Mouse (Mus musculus) spleen, adult 12 weeks (tissue): ENCODE results near the gene Rc3h1.
"Not testable (repeated sequence)": the region's sequence is repeated elsewhere in the genome, so short reads cannot be mapped to it uniquely, and the experiment has no call there.

Source experiments
- DNase-seq: peaks from one replicate; pipeline ENCODE4 v3.0.0; 2022; ENCODE audit warnings: low spot score

The Rc3h1 gene

DNA sequence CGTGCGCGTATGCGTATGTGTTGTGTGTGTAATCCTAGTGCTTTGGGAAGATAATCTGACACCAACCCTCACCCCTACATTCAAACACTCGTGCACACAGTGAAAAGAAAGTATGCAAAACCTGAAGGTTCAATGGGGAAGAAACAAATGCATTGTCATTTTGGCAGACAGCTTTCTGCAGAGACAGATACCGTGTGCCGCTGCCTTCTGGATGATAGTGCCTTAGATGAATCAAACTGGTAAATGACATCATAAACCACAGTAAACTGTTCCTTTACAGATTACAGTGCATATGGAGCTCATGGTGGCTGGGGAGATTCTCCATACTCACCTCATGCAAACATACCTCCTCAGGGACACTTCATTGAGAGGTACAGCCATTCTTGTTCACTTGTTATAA, 57.0 kb downstream of the Rc3h1 start:
- no peak for DNase-seq

DNA sequence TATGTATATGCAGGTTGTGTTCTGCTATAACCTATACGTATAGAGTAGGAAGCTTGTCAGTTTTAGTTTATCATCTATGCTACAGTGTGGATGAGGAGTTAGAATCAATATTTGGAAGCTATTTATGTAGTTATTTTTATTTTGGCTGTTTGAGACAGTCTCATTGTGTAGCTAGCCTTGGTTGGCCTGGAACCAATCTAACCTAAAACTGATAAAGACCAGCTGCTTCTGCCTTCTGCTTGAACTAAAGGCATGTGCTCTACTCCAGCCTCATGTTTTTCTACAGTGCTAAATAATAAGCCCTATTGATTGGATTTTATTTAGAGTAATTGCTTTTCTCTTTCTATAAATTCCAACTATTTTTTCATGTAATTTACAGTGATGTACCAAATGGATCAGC, 61.0 kb downstream of the Rc3h1 start:
- no peak for DNase-seq

DNA sequence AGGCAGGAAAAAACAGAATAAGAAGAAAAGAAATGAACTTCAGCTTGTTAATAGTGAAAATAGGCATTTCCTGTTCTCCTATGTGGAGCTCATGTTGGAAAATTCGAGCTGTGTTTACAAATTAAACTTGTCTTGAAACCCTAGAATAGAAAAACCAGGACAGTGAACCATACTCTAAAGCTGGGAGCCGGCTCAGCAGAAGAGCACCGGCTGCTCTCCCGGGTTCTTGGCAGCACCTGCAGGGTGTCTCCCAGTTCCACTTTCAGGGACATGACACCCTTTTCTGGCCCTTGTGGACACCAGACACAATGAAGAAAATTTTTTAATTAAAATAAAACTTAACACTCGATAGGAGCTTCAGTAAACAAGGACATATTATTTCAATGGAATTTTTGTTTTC, 62.4 kb downstream of the Rc3h1 start:
- no peak for DNase-seq

DNA sequence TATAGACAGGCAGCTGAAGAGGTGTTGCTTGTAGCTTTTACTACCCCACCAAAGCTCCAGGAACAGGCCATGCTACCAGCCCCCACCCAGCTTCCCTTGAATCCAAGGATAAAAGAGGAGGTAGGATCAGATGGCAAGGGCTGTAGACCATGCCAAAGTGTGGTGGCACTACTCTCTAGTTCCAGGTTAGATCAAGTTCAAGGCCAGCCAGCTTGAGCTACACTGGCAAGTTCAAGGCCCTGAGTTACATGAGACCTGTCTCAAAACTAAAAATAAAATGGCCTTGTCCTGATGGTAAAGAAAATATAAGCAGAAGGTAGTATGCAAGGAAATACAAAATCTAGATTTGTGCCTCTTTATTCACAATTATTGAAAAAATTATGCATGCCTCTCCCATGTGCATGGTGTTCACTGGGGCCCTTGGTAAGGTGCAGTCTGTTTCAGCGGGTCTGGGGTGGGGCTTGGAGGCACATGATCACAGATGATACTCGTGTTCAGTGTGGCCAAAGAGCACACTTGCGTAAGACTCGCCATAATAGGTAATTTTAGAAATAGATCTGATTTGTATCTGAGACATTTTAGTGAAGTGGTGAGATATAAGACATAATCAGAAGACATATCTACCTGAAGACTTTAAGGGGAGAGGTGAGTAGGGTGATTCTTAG, 72.0 kb downstream of the Rc3h1 start, which contains the start of gene Serpinc1:
Gene Serpinc1, plus strand, starts transcription at position 515 of the 665 bp plus-strand sequence.
- no peak for DNase-seq

DNA sequence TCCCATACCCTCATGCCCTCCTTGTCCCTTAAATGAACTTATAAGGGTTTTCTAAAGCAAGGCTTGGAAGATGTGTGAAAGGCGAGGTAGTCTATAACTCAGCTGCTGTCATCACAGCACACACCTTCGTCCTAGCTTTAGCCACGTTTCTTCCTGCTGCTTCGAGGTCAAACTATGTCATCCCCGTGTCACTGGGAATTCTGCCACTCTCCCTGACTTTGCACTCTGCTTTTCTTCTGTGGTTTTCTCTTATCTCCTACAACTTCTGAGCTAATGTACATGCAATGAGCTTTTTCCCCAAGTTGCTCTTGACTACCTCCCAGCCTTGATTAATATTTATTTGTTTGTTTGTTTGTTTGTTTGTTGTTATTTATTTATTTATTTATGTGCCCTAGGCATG, 73.8 kb downstream of the Rc3h1 start:
- DNase-seq, result no peak

DNA sequence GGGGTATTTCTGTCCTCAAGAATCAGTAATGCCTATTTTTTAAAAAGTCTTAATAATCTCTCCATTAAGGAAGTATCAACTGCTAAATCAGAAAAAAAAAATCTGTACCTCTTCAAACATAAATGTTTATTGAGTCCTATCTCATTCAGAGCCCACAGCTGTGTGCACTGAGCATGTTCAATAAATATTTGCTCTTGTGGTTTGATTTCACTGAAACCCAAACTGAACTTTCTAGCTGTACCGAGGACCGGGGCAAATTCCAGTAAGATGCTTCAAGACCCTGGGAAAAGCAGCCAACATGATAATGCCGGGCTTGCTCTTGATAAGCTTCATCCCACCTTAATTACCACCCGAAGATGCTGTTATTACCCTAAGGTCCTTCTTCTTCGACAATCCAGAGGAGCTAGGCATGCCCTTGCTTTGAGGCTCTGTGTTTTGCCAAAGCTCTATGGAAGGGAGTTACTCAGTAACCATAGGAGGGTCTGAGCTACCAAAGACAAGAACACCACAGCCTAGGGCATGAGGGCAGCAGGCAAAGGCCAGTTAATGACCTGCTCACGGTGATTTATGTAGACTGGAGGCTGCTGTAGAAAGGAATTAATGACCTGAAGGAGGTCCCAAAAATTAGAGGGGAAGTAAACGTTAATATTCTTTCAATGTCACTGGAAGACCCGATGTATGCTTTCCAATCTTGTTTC, 74.5 kb downstream of the Rc3h1 start:
- no peak for DNase-seq

DNA sequence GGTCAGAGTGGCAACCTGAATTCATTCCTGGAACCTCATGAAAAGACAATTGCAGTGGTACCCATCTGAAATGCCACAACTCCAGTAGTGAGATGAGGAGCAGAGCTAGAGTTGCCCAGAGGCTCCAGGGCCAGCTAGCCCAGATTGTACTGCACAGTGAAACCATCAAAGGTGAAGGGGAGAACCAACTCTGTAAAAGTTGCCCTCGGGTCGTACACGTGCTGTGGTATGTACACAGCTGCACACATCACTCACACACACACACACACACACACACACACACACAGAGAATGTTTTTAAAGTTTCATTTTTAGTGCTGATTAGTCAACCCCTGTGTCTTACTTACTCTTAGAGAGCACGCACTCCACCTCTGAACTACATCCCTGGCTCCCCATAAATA, 75.1 kb downstream of the Rc3h1 start:
- DNase-seq, result no peak

DNA sequence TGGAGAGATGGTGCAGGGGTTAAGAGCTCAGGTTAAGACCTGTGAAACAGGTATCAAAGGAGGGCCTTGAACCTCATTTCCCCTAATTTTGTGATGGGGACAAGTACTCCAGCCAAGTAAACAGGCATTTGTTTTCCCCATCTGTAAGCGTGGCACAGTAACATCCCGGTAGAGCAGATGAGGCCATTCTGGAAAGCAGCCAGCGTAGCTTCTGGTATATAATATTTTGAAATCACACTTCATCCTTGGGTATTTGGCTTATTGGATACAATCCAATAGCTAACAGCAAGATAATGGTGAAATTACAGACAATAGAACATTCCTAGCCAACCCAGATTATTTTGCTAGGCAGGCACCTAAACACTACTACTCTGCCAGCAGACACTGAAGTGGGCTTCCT, 76.7 kb downstream of the Rc3h1 start:
- DNase-seq, result no peak

DNA sequence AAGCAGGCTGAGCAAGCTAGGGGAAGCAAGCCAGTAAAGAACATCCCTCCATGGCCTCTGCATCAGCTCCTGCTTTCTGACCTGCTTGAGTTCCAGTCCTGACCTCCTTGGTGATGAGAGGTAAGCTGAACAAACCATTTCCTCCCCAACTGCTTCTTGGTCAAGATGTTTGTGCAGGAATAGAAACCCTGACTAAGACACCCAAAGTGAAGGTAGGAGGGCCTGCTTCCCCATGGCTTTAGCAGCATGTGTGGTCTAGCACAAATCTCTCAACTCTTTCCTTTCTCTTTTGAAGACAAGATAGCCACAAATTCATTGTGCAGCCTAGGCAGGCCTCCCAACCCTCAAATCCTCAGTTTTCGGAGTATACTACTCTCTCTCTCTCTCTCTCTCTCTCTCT, 78.5 kb downstream of the Rc3h1 start:
- DNase-seq, result not testable (repeated sequence)

DNA sequence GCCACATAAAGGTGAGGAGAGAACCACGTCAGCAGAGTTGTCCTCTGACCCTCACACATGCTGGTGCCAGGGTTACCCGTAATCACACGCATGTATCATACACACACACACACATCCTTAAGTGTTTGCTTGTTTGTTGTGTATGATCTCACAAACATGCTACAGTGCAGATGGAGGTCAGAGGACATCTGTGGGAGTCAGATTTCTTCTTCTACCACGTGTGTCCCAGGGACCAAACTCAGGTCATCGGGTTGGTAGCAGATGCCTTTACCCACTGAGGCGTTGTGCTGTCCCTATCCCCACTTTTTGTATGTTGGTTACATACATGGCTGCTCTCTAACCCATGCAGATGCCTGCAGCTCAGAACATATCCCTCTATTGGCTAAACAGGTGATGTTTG, 79.3 kb downstream of the Rc3h1 start:
- no peak for DNase-seq

DNA sequence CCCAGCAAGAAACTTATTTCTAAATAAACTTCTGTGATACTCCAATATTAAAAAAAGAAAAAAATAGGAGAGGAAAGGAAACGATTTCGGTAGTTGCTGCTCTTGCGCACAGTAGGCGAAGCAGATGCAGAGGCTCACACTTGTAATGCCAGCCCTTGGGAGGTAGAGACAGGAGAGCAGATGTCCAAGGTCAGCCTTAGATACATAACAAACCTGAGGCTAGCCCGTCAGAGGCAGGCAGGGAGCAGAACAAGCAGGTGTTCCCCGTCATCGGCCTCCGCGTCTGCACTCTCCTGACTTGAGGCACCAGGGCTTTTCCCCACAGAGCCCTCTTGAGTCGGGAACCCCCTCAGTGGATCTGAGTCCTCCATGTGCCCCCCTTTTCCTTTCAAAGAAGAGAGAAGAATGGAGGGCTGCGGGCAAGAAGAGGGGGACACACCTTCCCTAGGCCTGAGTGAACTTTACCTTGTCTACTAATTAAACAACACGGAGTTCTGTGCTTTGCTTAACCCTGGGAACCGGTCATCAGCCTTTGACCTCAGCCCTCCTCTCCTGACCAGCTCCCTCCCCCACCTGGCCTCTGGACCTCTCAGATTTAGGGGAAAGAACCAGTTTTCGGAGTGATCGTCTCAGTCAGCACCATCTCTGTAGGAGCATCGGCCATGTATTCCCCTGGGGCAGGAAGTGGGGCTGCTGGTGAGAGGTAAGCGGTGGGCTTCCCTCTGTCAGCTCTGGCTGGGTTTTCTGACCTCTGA, 80.8 kb downstream of the Rc3h1 start:
- no peak for DNase-seq

DNA sequence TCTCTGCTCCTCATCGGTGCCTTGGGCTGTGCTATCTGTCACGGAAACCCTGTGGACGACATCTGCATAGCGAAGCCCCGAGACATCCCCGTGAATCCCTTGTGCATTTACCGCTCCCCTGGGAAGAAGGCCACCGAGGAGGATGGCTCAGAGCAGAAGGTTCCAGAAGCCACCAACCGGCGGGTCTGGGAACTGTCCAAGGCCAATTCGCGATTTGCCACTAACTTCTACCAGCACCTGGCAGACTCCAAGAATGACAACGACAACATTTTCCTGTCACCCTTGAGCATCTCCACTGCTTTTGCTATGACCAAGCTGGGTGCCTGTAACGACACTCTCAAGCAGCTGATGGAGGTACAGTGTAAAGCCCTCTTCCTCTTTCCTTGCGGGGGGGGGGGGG, 83.2 kb downstream of the Rc3h1 start:
- no peak for DNase-seq

DNA sequence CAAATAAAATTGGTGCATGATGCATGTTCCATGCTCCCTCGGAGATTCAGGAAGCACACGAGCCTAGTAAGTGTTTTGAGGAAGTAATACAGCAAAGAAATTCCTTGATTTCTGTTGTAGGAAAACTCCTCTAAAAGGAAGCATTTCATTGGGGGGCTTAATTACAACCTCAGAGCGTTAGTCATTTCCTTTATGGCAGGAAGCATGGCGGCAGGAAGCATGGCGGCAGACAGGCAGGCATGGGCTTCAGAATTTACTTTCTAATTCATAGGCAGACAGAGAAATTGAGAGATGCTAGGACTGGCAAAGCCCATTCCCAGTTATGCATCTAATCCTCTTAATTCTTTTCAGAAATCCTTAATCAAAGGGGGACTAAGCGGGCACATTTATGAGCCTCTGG, 87.6 kb downstream of the Rc3h1 start:
- DNase-seq, result no peak

DNA sequence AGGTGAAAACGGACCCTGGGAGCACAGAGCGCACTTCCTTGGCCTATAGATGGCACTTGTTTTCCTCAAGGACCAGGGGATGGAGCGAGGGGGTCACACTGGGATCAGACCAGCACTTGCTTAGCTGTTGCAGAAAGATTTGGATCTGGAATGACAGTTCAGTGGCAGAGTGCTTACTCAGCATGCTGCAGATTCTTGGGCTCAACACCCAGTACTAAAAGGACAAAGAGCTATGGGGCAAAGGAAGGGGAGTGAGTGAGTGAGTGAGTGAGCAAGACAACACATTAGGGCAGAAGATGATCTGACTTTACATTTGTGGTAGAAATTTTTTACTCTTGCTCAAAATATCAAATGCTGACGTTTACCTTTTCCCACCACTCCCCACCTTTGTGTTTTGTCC, 98.7 kb downstream of the Rc3h1 start:
- DNase-seq, result no peak

DNA sequence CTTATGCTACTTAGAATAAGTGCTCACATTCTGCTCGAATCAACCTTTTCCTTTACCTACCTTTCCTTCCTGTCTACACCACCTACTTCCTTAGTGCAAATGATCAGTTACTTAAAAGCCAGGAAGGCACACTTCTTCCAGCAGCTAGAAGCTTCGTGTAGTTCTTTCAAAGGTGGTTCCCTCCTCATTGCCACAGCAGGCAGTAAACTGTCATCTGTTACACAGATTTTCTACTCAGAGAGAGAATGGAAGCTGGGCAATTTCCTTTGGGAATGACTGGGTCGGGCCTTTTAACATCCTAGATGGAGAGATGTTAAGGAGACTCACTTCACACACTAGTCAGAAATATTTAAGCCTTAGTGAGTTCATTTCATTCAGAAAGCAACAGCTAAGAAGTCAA, 99.3 kb downstream of the Rc3h1 start:
- DNase-seq, result no peak

DNA sequence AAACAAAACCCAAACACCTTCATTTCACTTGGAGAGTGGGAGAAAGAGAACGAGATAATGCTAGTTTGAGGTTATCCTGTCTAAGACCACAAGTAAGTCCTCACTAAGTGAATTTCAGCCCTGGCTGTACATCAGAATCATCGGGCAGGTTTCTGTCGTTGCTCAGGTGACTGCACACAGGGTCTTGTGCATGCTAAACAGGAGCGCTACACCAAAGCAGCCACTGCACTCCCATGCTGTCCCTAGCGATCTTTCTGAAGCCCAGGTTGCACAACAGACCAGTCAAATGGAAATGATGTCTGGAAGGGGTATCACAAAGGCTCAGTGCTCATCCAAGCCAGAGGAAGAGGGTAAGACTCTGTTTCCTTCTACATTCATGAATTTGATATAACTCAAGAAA, 100.3 kb downstream of the Rc3h1 start:
- DNase-seq, result no peak

DNA sequence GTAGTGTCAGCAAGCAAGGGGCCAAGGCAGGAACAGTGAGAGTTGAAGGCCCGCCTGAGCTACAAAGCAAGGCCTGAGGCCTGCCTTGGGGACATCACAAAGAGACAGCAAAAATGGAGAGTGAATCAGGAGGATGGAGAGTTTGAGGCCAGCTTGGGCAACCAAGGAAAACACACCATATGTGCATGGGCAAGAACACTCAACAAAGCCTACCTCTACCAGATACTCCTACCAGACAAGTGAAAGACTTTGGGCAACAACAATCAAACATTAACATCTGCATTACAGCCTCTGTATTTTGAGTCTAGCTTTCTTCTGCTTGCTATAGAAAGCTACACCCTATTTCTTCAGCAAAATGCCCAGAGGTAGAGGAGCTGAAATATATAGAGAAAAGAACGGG, 101.8 kb downstream of the Rc3h1 start:
- no peak for DNase-seq

DNA sequence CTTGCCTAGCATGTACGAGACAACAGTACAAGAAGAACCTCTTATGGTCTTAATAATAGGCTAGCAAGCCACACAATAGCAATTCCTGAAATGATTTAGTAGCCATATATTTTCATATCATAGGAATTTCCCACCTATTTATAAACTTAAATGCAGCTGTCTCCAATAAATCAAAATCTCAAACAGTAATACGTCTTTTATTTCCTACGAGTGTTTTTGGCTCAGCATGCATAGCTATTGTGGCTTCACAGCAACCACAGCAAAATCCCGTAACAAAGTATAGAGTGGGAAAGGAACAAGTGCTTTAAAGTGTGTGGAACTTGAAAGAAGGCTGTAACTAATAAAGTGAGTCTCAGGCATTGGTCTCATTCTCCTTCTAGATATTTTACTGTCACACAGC, 104.2 kb downstream of the Rc3h1 start:
- DNase-seq, result no peak

DNA sequence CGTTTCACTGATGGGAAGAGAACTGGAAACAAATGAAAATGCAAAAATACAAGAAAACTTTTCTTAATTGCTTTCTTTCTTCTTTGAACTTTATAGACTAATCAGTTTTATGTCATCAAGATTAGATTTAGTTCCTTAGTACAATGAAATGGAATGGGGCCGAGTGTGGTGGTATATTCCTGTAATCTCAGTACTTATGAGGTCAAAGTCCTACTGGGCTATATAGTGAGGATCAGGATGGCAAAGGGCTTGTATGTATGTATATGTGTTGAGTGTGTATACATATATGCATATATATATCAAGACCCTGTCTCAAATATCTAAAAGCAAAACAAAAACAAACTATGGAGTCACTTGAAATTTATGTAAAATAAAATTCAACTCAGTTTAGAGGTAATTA, 110.2 kb downstream of the Rc3h1 start:
- no peak for DNase-seq

DNA sequence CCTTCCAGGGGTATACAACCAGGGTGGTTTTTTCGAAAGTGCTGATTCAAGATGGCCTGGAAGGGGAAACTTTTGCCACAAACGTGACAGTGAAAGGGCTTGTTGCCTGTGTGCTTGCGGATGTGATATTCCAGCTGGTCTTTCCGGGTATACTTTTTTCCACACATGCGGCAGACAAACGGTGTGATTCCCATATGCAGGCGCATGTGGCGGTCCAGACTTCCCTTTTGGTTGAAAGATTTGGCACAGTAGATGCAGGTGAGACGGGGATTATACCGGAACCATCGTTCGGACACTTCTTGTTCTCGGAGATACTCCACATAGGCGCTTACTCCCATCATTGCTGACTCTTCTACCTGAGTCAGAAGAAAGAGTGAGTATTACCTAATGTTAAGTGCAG, 113.8 kb downstream of the Rc3h1 start:
- DNase-seq, result no peak
